Mouse (Mus musculus) neural tube, embryonic 14.5 days (tissue): ENCODE measurements at regions not wholly inside any gene's neighbourhood (a gene's known extent, or its start where the extent isn't known, plus 50 kb on each side); places are given as distances from the start of the nearest gene placed in this dataset.

Experiments
- ATAC-seq: fragments of 200-750 bp; cut with Nextera tagmentation; 2 replicates; pipeline ENCODE4 v1.8.0; 2017; ENCODE audit warnings: low read depth, mild to moderate bottlenecking, moderate TSS enrichment, moderate library complexity
- H3K27ac ChIP-seq: fragments of 300-500 bp; sonication (generic); 2 replicates; pipeline ENCODE4 v1.5.1; 2014; ENCODE audit warnings: low read depth, mild to moderate bottlenecking, control low read depth, low read length, moderate library complexity, mixed read lengths
- H3K27me3 ChIP-seq: fragments of 300-500 bp; sonication (generic); 2 replicates; pipeline ENCODE4 v1.6.1; 2014; ENCODE audit warnings: low read length; ENCODE audit not compliant: control insufficient read depth, insufficient read depth
- H3K36me3 ChIP-seq: fragments of 300-500 bp; sonication (generic); 2 replicates; pipeline ENCODE4 v1.6.1; 2014; ENCODE audit warnings: low read length, mixed read lengths; ENCODE audit not compliant: control insufficient read depth, insufficient read depth
- H3K4me1 ChIP-seq: fragments of 300-500 bp; sonication (generic); 2 replicates; pipeline ENCODE4 v1.6.1; 2014; ENCODE audit warnings: low read length; ENCODE audit not compliant: control insufficient read depth, insufficient read depth
- H3K4me2 ChIP-seq: fragments of 300-500 bp; sonication (generic); 2 replicates; pipeline ENCODE4 v1.6.1; 2014; ENCODE audit warnings: mild to moderate bottlenecking, low read depth, low read length, control low read depth
- H3K4me3 ChIP-seq: fragments of 300-500 bp; sonication (generic); 2 replicates; pipeline ENCODE4 v1.5.1; 2014; ENCODE audit warnings: low read depth, low read length, control low read depth, mixed read lengths
- H3K9ac ChIP-seq: fragments of 300-500 bp; sonication (generic); replicated peaks from 2 replicates; pipeline ENCODE4 v1.6.1; 2014; ENCODE audit warnings: low read depth, mild to moderate bottlenecking, control low read depth, low read length, mixed read lengths
- H3K9me3 ChIP-seq: fragments of 300-500 bp; sonication (generic); 2 replicates; pipeline ENCODE4 v1.6.1; 2016; ENCODE audit warnings: low read length; ENCODE audit not compliant: control insufficient read depth
- WGBS: fragments of 180-500 bp; shearing (Covaris S2); extraction: QIAGEN DNeasy Blood & Tissue Kit; methylation state at CpG from one replicate; pipeline ENCODE4 v1.1.7; 2014; 5-methylcytosine and 5-hydroxymethylcytosine counted together

- H3K9me3 ChIP-seq = no peaks in the 10 kb centered on the region
- H3K36me3 ChIP-seq = no peaks in the 10 kb centered on the region
- no peak overlapping the region for H3K4me2 ChIP-seq
- 0 out of 2 replicates have a peak, but pooled peaks cover under 1% of the 10 kb centered on the region for H3K27me3 ChIP-seq
- ATAC-seq = peak; percentile 44; the same call in 1 of the 2 replicates
- H3K9ac ChIP-seq = no peak overlapping the region
- no peaks in the 10 kb centered on the region for H3K4me1 ChIP-seq
- WGBS = 40% methylated on average over 5 of the region's 5 CpGs
- no peak overlapping the region for H3K4me3 ChIP-seq
- H3K27ac ChIP-seq = no peak overlapping the region
These were observed 186.8 kb upstream of the Sp4 start for GRCm38 (mm10) chr12:118488038-118488437.

GRCm38 (mm10) chr12:118486434-118486833 is 185.2 kb upstream of the Sp4 start:
- no peak overlapping the region for H3K4me3 ChIP-seq
- WGBS = 52% methylated on average over 6 of the region's 6 CpGs
- 0 out of 2 replicates have a peak, but pooled peaks cover 2% of the 10 kb centered on the region for H3K27me3 ChIP-seq
- H3K36me3 ChIP-seq = no peaks in the 10 kb centered on the region
- no peaks in the 10 kb centered on the region for H3K9me3 ChIP-seq
- no peak for ATAC-seq
- no peaks in the 10 kb centered on the region for H3K4me1 ChIP-seq
- H3K4me2 ChIP-seq = no peak overlapping the region
- no peak overlapping the region for H3K27ac ChIP-seq
- no peak overlapping the region for H3K9ac ChIP-seq

DNA sequence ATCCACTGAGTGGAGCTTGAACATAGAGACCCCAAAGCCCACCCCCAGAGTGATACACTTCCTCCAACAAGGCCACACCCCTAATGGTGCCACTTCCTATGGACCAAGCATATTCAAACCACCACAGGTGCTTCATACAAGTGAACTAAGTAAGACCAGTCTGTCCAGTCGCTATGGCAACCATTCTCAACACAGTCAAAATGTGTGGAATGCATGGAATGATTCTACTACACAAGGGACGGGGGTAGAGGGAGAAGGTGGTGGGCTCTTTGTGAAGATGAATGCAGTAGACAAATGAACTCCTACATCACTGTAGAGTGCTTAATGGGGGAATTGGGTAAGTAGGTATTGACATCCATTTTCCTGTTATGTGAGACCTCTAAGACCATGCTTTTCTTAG is 180.1 kb upstream of the Sp4 start:
- Histone ChIP-seq H3K27ac (no peak overlapping the region), H3K9ac (no peak overlapping the region), H3K4me1 (no peaks in the 10 kb centered on the region), H3K27me3 (0 out of 2 replicates have a peak, but pooled peaks cover 2% of the 10 kb centered on the region), H3K9me3 (no peaks in the 10 kb centered on the region), H3K36me3 (no peaks in the 10 kb centered on the region), H3K4me2 (no peak overlapping the region), H3K4me3 (no peak overlapping the region)
- 63% methylated on average over 2 of the region's 2 CpGs for WGBS
- no peak for ATAC-seq

- no peak for ATAC-seq
- H3K27ac ChIP-seq = no peak overlapping the region
- H3K4me3 ChIP-seq = no peak overlapping the region
These were observed 173.5 kb upstream of the Sp4 start for GRCm38 (mm10) chr12:118474732-118475131.

DNA sequence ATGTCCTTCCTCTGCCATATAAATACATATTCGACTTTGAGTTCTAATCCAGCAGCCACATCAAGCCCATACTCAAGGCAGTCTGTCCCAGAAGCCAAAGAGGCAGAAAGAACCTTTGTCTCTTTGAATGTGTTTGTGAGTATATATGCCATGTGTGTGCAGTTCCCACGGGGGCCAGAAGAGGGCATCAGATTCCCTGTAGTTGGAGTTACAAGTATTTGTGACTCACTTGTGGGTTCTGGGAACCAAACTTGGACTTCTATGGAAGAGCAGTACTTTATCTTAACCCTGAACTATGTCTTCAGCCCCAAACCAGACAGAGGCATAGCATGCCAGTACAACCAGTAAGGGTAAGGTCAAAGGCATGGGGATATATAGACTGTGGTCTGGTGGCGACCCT is 165.6 kb upstream of the Sp4 start:
- 71% methylated on average over 3 of the region's 3 CpGs for WGBS
- no peak overlapping the region for H3K4me2 ChIP-seq

More at GRCm38 (mm10) chr12:118474732-118475131, 173.5 kb upstream of the Sp4 start:
- Histone ChIP-seq H3K4me2 (no peak overlapping the region), H3K9ac (no peak overlapping the region), H3K36me3 (no peaks in the 10 kb centered on the region), H3K9me3 (no peaks in the 10 kb centered on the region), H3K4me1 (no peaks in the 10 kb centered on the region), H3K27me3 (no peaks in the 10 kb centered on the region)
- WGBS = 46% methylated on average over 3 of the region's 3 CpGs

DNA sequence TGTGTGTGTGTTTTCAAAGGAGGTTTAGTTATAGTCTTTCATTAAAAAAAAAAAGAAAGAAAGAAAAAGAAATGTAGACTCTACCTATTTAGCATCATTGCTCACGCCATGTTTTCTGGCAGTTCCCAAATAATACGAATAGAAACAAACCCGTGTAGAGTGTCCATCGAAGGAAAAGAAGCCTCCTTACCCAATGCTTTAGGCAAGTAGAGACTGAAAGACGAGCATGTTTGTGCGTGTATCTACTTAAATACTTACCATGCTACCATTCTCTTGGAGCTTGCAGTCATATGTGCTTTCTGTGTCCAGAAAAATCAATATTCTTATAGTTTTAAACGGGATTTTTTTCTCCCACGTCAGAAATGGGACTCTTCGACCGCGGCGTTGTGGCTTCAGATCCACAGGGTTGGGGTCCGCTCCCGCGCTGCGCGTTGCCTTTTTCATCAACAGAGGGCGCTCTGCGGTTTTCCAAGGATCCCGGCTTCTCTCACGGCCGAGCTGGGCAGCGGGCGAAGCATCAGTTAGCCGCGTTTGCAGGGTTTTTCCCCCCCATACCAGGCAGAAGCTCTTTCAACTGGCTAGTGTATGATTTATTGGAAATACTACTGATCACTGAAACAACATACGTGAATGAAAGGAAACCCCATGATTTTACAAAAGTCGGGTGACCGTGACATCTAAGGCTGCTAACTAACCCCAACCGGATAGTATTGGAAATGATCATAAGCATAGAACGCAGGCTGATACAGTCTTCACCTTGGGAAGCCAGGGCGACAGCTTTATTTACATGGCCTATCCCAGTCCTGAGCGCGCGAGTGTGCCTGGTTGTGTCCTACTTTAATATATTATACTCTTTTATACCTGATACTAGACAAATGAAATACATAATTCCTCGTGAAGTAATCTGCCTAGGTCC is 156.5 kb upstream of the Sp4 start:
- H3K4me2 ChIP-seq = peak overlapping the region; percentile 29; the same call in 1 of the 2 replicates
- no peak overlapping the region for H3K27ac ChIP-seq
- H3K4me1 ChIP-seq = 0 out of 2 replicates have a peak, but pooled peaks cover 3% of the 10 kb centered on the region
- 11% methylated on average over 36 of the region's 36 CpGs for WGBS
- H3K27me3 ChIP-seq = peaks cover 28% of the 10 kb centered on the region
- H3K4me3 ChIP-seq = peak overlapping the region; percentile 12
- no peaks in the 10 kb centered on the region for H3K36me3 ChIP-seq
- H3K9me3 ChIP-seq = no peaks in the 10 kb centered on the region
- ATAC-seq = peak; percentile 93
- no peak overlapping the region for H3K9ac ChIP-seq

More for the DNA sequence above, 165.6 kb upstream of the Sp4 start:
- H3K9ac ChIP-seq = no peak overlapping the region
- peaks cover 3% of the 10 kb centered on the region; the same call in 1 of the 2 replicates for H3K27me3 ChIP-seq
- H3K4me3 ChIP-seq = no peak overlapping the region
- ATAC-seq = no peak
- no peaks in the 10 kb centered on the region for H3K36me3 ChIP-seq
- no peaks in the 10 kb centered on the region for H3K4me1 ChIP-seq
- H3K9me3 ChIP-seq = no peaks in the 10 kb centered on the region
- no peak overlapping the region for H3K27ac ChIP-seq

- Histone ChIP-seq H3K9me3 (no peaks in the 10 kb centered on the region), H3K4me1 (0 out of 2 replicates have a peak, but pooled peaks cover 3% of the 10 kb centered on the region), H3K4me2 (no peak overlapping the region), H3K36me3 (no peaks in the 10 kb centered on the region), H3K9ac (no peak overlapping the region), H3K27me3 (peaks cover 23% of the 10 kb centered on the region), H3K4me3 (no peak overlapping the region), H3K27ac (no peak overlapping the region)
- WGBS = 21% methylated on average over 1 of the region's 1 CpGs
- no peak for ATAC-seq
These were observed 154.4 kb upstream of the Sp4 start for GRCm38 (mm10) chr12:118455609-118456008.

DNA sequence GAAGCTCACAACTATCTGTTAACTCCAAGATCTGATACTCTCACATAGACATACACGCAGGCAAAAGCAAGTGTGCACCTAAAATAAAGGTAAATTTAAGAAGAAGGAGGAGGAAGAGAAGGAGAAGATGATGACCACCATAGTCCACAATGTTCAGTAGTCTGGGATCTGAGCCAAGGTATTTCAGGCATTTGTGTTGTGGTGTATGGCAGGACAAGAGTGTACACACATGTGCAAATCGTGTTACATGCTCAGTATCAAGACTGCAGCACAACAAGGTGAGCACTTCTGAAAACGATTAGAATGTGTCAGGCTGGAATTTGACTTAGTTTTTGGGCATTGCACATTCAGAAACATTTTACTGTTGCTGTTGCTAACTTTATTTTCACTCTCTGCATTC is 138.4 kb upstream of the Sp4 start:
- 86% methylated on average over 3 of the region's 3 CpGs for WGBS
- no peaks in the 10 kb centered on the region for H3K27me3 ChIP-seq
- H3K9ac ChIP-seq = no peak overlapping the region
- no peak overlapping the region for H3K4me2 ChIP-seq
- H3K36me3 ChIP-seq = no peaks in the 10 kb centered on the region
- no peak for ATAC-seq
- no peak overlapping the region for H3K4me3 ChIP-seq
- H3K4me1 ChIP-seq = no peaks in the 10 kb centered on the region
- H3K27ac ChIP-seq = no peak overlapping the region
- no peaks in the 10 kb centered on the region for H3K9me3 ChIP-seq

- no peak overlapping the region for H3K27ac ChIP-seq
- ATAC-seq = no peak
- 86% methylated on average over 5 of the region's 5 CpGs for WGBS
These were observed 137.6 kb upstream of the Sp4 start for GRCm38 (mm10) chr12:118438882-118439281.

More at GRCm38 (mm10) chr12:118438882-118439281, 137.6 kb upstream of the Sp4 start:
- Histone ChIP-seq H3K36me3 (no peaks in the 10 kb centered on the region), H3K4me2 (no peak overlapping the region), H3K4me3 (no peak overlapping the region), H3K9me3 (no peaks in the 10 kb centered on the region), H3K27me3 (no peaks in the 10 kb centered on the region), H3K4me1 (no peaks in the 10 kb centered on the region), H3K9ac (no peak overlapping the region)
